Comparison of ENCODE assay signal across 8 mouse cellular contexts in the genomic region with DNA sequence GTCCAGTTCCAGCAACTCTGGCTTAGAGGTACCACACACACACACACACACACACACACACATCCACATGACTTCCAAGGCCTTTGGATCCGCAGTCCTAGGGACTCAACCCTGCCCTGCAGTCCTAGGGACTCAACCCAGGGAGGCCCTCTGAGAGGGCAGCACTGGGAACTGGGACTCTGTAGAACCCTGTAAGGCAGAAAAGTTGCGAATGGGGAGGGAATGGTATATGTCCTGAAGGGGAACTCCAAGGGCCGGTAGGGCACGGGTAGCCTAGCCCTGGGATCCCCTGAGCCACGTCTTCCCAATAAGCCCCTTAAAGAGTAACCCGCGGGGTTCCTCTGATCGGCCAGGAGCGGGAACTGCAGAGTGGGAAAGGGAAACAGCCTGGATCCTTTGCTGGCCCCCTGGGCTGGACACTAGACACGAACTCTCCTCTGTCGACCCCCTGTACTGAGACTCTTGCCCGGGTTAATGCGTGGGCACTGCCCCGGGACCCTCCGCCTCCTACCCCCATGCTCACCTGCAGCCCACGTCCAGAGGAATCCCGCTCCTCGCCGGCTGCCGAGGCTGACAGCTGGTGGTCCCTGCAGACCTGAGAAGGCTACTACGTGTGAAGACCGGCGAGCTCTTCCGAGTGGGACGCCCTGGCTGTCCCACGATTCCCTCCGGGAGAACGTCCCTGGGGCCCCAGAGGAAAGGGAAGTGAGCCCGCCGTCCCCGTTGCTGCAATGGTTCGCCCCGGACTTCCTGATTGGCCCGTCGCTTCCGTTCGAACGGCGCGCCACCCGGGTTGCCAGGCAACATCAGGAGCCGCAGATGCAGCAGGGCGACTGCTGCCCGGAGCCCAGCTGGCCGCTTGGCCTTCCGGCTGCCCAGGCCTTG. TPM values are rescaled to one million over a fixed set of nuclear protein-coding genes. Genes with fewer than 3 reads are reported as not detected.
DNase-seq lines count a peak whose midpoint lies in the region; ATAC-seq lines count a peak whose summit lies in the region.

A gene (minus strand): TSS at position 750 of the 885 bp plus-strand sequence.

- H3K4me2 ChIP-seq in intestine, embryonic 15.5 days (replicated peaks): peak within 1 kb of the TSS; percentile 68

- peak within 1 kb of the TSS; percentile 76 for H3K4me3 ChIP-seq in intestine, embryonic 15.5 days (replicated peaks)

- peak; percentile 93 for DNase-seq in adrenal gland, adult 8-10 months
- peak; percentile 88 for DNase-seq in embryo, embryonic 9.5 days (ENCODE audit: extremely low spot score)
- DNase-seq in gastrocnemius, postnatal 4 days (ENCODE audit: low spot score in 2 of 2): peak; percentile 83 to 90
- DNase-seq in left cerebral cortex, postnatal 14 days (ENCODE audit: low spot score in 2 of 2): peak; percentile 92 to 94
- DNase-seq in right cerebral cortex, postnatal 14 days: peak; percentile 93
- DNase-seq in urinary bladder, postnatal 25 days (ENCODE audit: low spot score): peak; percentile 88

- H3K36me3 ChIP-seq in intestine, embryonic 15.5 days: no peaks in the 10 kb centered on the region

- peak; percentile 89 for ATAC-seq in intestine, embryonic 15.5 days
- ATAC-seq in megakaryocyte-erythroid progenitor cell, adult 5-6 weeks (replicated peaks; ENCODE audit: low FRiP score, low TSS enrichment, poor library complexity, severe bottlenecking): peak; percentile 94

- H3K9me3 ChIP-seq in intestine, embryonic 15.5 days: no peaks in the 10 kb centered on the region

- H3K4me1 ChIP-seq in intestine, embryonic 15.5 days (replicated peaks): peaks cover 38% of the 10 kb centered on the region

- intact Hi-C loops in left cerebral cortex, postnatal 14 days (cut with DNase I): no loop called here

- H3K27ac ChIP-seq in intestine, embryonic 15.5 days: peak within 1 kb of the TSS; percentile 46

- no peaks in the 10 kb centered on the region for H3K27me3 ChIP-seq in intestine, embryonic 15.5 days (replicated peaks)

- H3K9ac ChIP-seq in intestine, embryonic 15.5 days: peak within 1 kb of the TSS; percentile 77

- under 1% methylated on average over 46 of the region's 46 CpGs for WGBS in intestine, embryonic 15.5 days

RNA-seq across cellular contexts. Expression of the gene that starts here (rescaled TPM):
- 10 to 100 TPM; 13.7 to 15.1 (median 14.1) TPM for total RNA-seq in adrenal gland, adult 8-10 months (2022)
- 10 to 100 TPM; 11.1 to 14.3 TPM for total RNA-seq in gastrocnemius, postnatal 4 days (2021)
- 22.5 and 23.7 TPM in 2 replicates for polyA plus RNA-seq in intestine, embryonic 15.5 days (2015; fragmentation: Nextera tagmentation; extraction: Ambion mirVana)
- 1 to 10 TPM; 5.0 to 6.8 TPM for total RNA-seq in left cerebral cortex, postnatal 14 days (2021)
- 3.7 and 9.1 TPM in 2 replicates for total RNA-seq in megakaryocyte-erythroid progenitor cell, adult 5-6 weeks (2014; fragmentation: Nextera tagmentation)
- 0.50 and 1.6 TPM in 2 replicates for total RNA-seq in megakaryocyte-erythroid progenitor cell, adult 5-6 weeks (2017)

Comparison
In these comparisons a context has a peak if more than half of its experiments do, and no peak if none do; other contexts are left out.
1. Peak in every context shown above with its lines: DNase-seq, ATAC-seq, H3K4me3 ChIP-seq and H3K27ac ChIP-seq.